In genomic region chr1:41652646-41653427, GRCm38 (mm10) we compare ENCODE assay signal across 9 mouse cellular contexts.
DNase-seq lines count a peak whose midpoint lies in the region; ATAC-seq and TF ChIP-seq lines count a peak whose summit lies in the region.
"Had no signal": no experiment of that assay in that cellular context is flagged by ENCODE, and none has a peak within 500 bp of the region (broad histone marks: within the 10 kb centered on the region; RNA-seq: fewer than 3 reads in every experiment).

No protein-coding gene starts in this region.

- 60% methylated on average over 8 of the region's 8 CpGs for WGBS in kidney, embryonic 14.5 days
- 48% methylated on average over 8 of the region's 8 CpGs for WGBS in kidney, postnatal 0 days
- WGBS in limb, embryonic 15.5 days, result 31% methylated on average over 8 of the region's 8 CpGs

- no peak for ATAC-seq in kidney, embryonic 14.5 days (ENCODE audit: low FRiP score, low TSS enrichment)
- ATAC-seq in kidney, postnatal 0 days (replicated peaks; ENCODE audit: low FRiP score, low read depth), result no peak
- ATAC-seq in limb, embryonic 15.5 days (ENCODE audit: insufficient number of reproducible peaks, low FRiP score, low TSS enrichment, low read depth), result no peak
- ATAC-seq in erythroblast, adult 5-6 weeks (replicated peaks; ENCODE audit: low FRiP score, poor library complexity, severe bottlenecking), result no peak

- H3K4me2 ChIP-seq in kidney, embryonic 14.5 days (replicated peaks; ENCODE audit: low read depth, low read length), result no peak overlapping the region
- H3K4me2 ChIP-seq in kidney, postnatal 0 days (ENCODE audit: low read length), result no peak overlapping the region; the same call in 1 of the 2 replicates
- H3K4me2 ChIP-seq in limb, embryonic 15.5 days, result peak overlapping the region; percentile 26; the same call in 1 of the 2 replicates

- peak; percentile 59 for DNase-seq in kidney, adult 11 months
- peak; percentile 27 for DNase-seq in embryo, embryonic 11.5 days (ENCODE audit: low read depth, low spot score)
- peak; percentile 7 to 20 for DNase-seq in gastrocnemius, postnatal 36 days
- peak; percentile 7 for DNase-seq in kidney, postnatal 0 days (ENCODE audit: low spot score)
- DNase-seq in ovary, postnatal 10 days (ENCODE audit: low spot score), result peak; percentile 17

- H3K4me1 ChIP-seq in kidney, embryonic 14.5 days (ENCODE audit: control insufficient read depth, insufficient read depth, low read length), result no peaks in the 10 kb centered on the region
- no peaks in the 10 kb centered on the region for H3K4me1 ChIP-seq in kidney, postnatal 0 days (replicated peaks; ENCODE audit: insufficient read depth, low read length)
- peaks cover 8% of the 10 kb centered on the region for H3K4me1 ChIP-seq in limb, embryonic 15.5 days

- TF ChIP-seq CTCF in kidney, postnatal 0 days (IDR thresholded peaks at IDR 0.05; ENCODE audit: low read depth), result no peak

- H3K27me3 ChIP-seq in kidney, embryonic 14.5 days (ENCODE audit: control insufficient read depth, insufficient read depth, low read length), result no peaks in the 10 kb centered on the region
- no peaks in the 10 kb centered on the region for H3K27me3 ChIP-seq in kidney, postnatal 0 days (ENCODE audit: insufficient read depth, low read length)
- H3K27me3 ChIP-seq in limb, embryonic 15.5 days, result no peaks in the 10 kb centered on the region

- no peak overlapping the region for H3K4me3 ChIP-seq in kidney, embryonic 14.5 days (ENCODE audit: low read length)
- no peak overlapping the region for H3K4me3 ChIP-seq in kidney, postnatal 0 days (replicated peaks; ENCODE audit: low read depth, low read length)
- no peak overlapping the region for H3K4me3 ChIP-seq in limb, embryonic 15.5 days
- H3K4me3 ChIP-seq: erythroblast, embryonic 14.5 days had no signal

- no peaks in the 10 kb centered on the region for H3K9me3 ChIP-seq in kidney, embryonic 14.5 days (ENCODE audit: control insufficient read depth, low read length)
- no peaks in the 10 kb centered on the region for H3K9me3 ChIP-seq in kidney, postnatal 0 days (replicated peaks; ENCODE audit: low read length)
- H3K9me3 ChIP-seq in limb, embryonic 15.5 days, result no peaks in the 10 kb centered on the region

- H3K9ac ChIP-seq in kidney, embryonic 14.5 days (ENCODE audit: low read depth, low read length), result no peak overlapping the region
- no peak overlapping the region for H3K9ac ChIP-seq in kidney, postnatal 0 days (ENCODE audit: low read depth, low read length)
- no peak overlapping the region for H3K9ac ChIP-seq in limb, embryonic 15.5 days

- intact Hi-C loops in gastrocnemius, postnatal 36 days (cut with DNase I), result no loop called here

- no peaks in the 10 kb centered on the region for H3K36me3 ChIP-seq in kidney, embryonic 14.5 days (ENCODE audit: control insufficient read depth, insufficient read depth, low read length)
- H3K36me3 ChIP-seq in kidney, postnatal 0 days (ENCODE audit: insufficient read depth, low read length), result no peaks in the 10 kb centered on the region
- H3K36me3 ChIP-seq in limb, embryonic 15.5 days, result no peaks in the 10 kb centered on the region

- no peak overlapping the region for H3K27ac ChIP-seq in kidney, embryonic 14.5 days (ENCODE audit: low read depth, low read length)
- H3K27ac ChIP-seq in kidney, postnatal 0 days, result no peak overlapping the region
- H3K27ac ChIP-seq in limb, embryonic 15.5 days, result no peak overlapping the region

Comparison
In these comparisons a context has a peak if more than half of its experiments do, and no peak if none do; other contexts are left out.
1. DNase-seq: peak in every context shown above with its lines; median percentile 59 in kidney, adult 11 months; 27 in embryo, embryonic 11.5 days; 17 in ovary, postnatal 10 days; 14 in gastrocnemius, postnatal 36 days; 7 in kidney, postnatal 0 days.